26 mouse cellular contexts compared by ENCODE assay signal in genomic region chr16:98022081-98022480, GRCm38 (mm10). TPM values are rescaled to one million over a fixed set of nuclear protein-coding genes. Genes with fewer than 3 reads are reported as not detected.
DNase-seq lines count a peak whose midpoint lies in the region; ATAC-seq and TF ChIP-seq lines count a peak whose summit lies in the region.
"Had no signal": no experiment of that assay in that cellular context is flagged by ENCODE, and none has a peak within 500 bp of the region (broad histone marks: within the 10 kb centered on the region; RNA-seq: fewer than 3 reads in every experiment).

No protein-coding gene starts in this region.

- WGBS in forebrain, embryonic 11.5 days, result 95% methylated on average over 3 of the region's 3 CpGs

- 0 out of 2 replicates have a peak, but pooled peaks have one; percentile 27 for ATAC-seq in granulocyte monocyte progenitor cell, adult 5-6 weeks (replicated peaks; ENCODE audit: poor library complexity, severe bottlenecking)
- no peak for ATAC-seq in megakaryocyte progenitor cell, adult 5-6 weeks (replicated peaks; ENCODE audit: poor library complexity)
- no peak for ATAC-seq in forebrain, embryonic 11.5 days (replicated peaks; ENCODE audit: low FRiP score)
- ATAC-seq: forebrain, embryonic 14.5 days; forebrain, postnatal 0 days; hindbrain, postnatal 0 days; intestine, postnatal 0 days; Patski had no signal

- no peaks in the 10 kb centered on the region for H3K79me2 ChIP-seq in CH12.LX (replicated peaks; ENCODE audit: control insufficient read depth, extremely low read depth, insufficient read depth, poor library complexity, severe bottlenecking)

- H3K27me3 ChIP-seq in CH12.LX (replicated peaks), result no peaks in the 10 kb centered on the region
- H3K27me3 ChIP-seq in forebrain, embryonic 11.5 days (ENCODE audit: control insufficient read depth, insufficient read depth, low read length), result no peaks in the 10 kb centered on the region
- H3K27me3 ChIP-seq: heart, embryonic 13.5 days; Patski had no signal

- dilution Hi-C loops in CH12.LX (cut with MboI; ENCODE audit: extremely low pct_ligation_motif_present, extremely low pct_unique_long_range_greater_than_20kb, low sequenced_read_pairs), result no loop called here

- no peak for TF ChIP-seq EP300 in CH12.LX (IDR thresholded peaks at IDR 0.05; ENCODE audit: low read length)

- H3K4me2 ChIP-seq in CH12.LX (ENCODE audit: insufficient read depth, low read depth, poor library complexity, severe bottlenecking), result no peak overlapping the region
- H3K4me2 ChIP-seq in forebrain, embryonic 11.5 days (ENCODE audit: low read depth, low read length, severe bottlenecking), result no peak overlapping the region
- H3K4me2 ChIP-seq: heart, embryonic 13.5 days; hindbrain, embryonic 14.5 days had no signal

- H3K36me3 ChIP-seq in CH12.LX (replicated peaks in 1 of 2; ENCODE audit: control insufficient read depth in 1 of 2, insufficient read depth in 1 of 2, low read length in 1 of 2), result peaks cover 6 to 47% of the 10 kb centered on the region in 2 experiments
- H3K36me3 ChIP-seq in forebrain, embryonic 11.5 days (ENCODE audit: control insufficient read depth, insufficient read depth, low read length), result no peaks in the 10 kb centered on the region

- in situ Hi-C loops in CH12.LX (cut with MboI; ENCODE audit: low pct_ligation_motif_present, low pct_unique_long_range_greater_than_20kb, low sequenced_read_pairs), result no loop called here

- peaks cover 16% of the 10 kb centered on the region for H3K9me3 ChIP-seq in CH12.LX (replicated peaks; ENCODE audit: low read length)
- peaks cover 4% of the 10 kb centered on the region; the same call in 1 of the 2 replicates for H3K9me3 ChIP-seq in forebrain, embryonic 11.5 days (ENCODE audit: control insufficient read depth, low read length)

- DNase-seq in 416B (ENCODE audit: low read depth) (peak; percentile 31), CH12.LX (ENCODE audit: extremely low read depth) (peak; percentile 17), MEL-GATA-1-ER (ENCODE audit: extremely low read depth, low read depth) (peak; percentile 69)
- DNase-seq in thymus, postnatal 0 days (ENCODE audit: low spot score), result no peak
- no peak for DNase-seq in retina, embryonic 14.5 days (ENCODE audit: low spot score)
- no peak for DNase-seq in forebrain, embryonic 11.5 days (ENCODE audit: low spot score)
- DNase-seq: adrenal gland, adult 8-10 months; adrenal gland, postnatal 25 days; cerebellum, adult 11-12 months; cerebellum, adult 9-10 months; cerebellum, postnatal 14 days; forebrain, postnatal 0 days; gastrocnemius, adult 2 months; gastrocnemius, postnatal 14 days; heart, adult 18-20 months; heart, postnatal 14 days; heart, postnatal 4 days had no signal

- no peak for TF ChIP-seq RAD21 in CH12.LX (IDR thresholded peaks at IDR 0.05; ENCODE audit: low read depth, low read length)

- no peak for TF ChIP-seq POLR2A in CH12.LX (IDR thresholded peaks at IDR 0.05; ENCODE audit: low read depth, low read length)

- no peak for TF ChIP-seq CTCF in CH12.LX (conservative IDR thresholded peaks at IDR 0.05 in 1 of 2, IDR thresholded peaks at IDR 0.05 in 1 of 2; ENCODE audit: low read depth in 2 of 2, low read length in 2 of 2)

- H3K4me1 ChIP-seq in CH12.LX (ENCODE audit: control insufficient read depth in 1 of 2, insufficient read depth in 2 of 2), result no peaks in the 10 kb centered on the region
- H3K4me1 ChIP-seq in forebrain, embryonic 11.5 days (replicated peaks; ENCODE audit: control insufficient read depth, insufficient read depth, low read length), result no peaks in the 10 kb centered on the region
- H3K4me1 ChIP-seq: forebrain, embryonic 10.5 days; heart, embryonic 13.5 days had no signal

- H3K27ac ChIP-seq in CH12.LX (ENCODE audit: insufficient read depth, low read depth), result no peak overlapping the region
- H3K27ac ChIP-seq in forebrain, embryonic 11.5 days (ENCODE audit: low read depth, low read length), result no peak overlapping the region
- H3K27ac ChIP-seq: forebrain, embryonic 10.5 days; gastrocnemius, adult 2 months; heart, embryonic 13.5 days; hindbrain, embryonic 14.5 days; hindbrain, postnatal 0 days had no signal

- H3K4me3 ChIP-seq in CH12.LX (replicated peaks in 1 of 3; ENCODE audit: low read depth in 2 of 3, low read length in 2 of 3, poor library complexity in 1 of 3), result no peak overlapping the region
- no peak overlapping the region for H3K4me3 ChIP-seq in forebrain, embryonic 11.5 days (ENCODE audit: low read depth, low read length)
- H3K4me3 ChIP-seq: forebrain, embryonic 10.5 days; gastrocnemius, adult 2 months; heart, embryonic 13.5 days had no signal

- no peak overlapping the region for H3K9ac ChIP-seq in CH12.LX (ENCODE audit: insufficient read depth, low read depth)
- no peak overlapping the region for H3K9ac ChIP-seq in forebrain, embryonic 11.5 days (ENCODE audit: low read length)
- H3K9ac ChIP-seq: forebrain, postnatal 0 days; heart, embryonic 13.5 days; hindbrain, embryonic 14.5 days had no signal

TF ChIP-seq in CH12.LX, 34 proteins besides CTCF, POLR2A, EP300 and RAD21:
- TF ChIP-seq ELF1 (IDR thresholded peaks at IDR 0.05; ENCODE audit: low read depth, low read length) (no peak), MAZ (IDR thresholded peaks at IDR 0.05; ENCODE audit: low read depth, low read length) (no peak), ZKSCAN1 (IDR thresholded peaks at IDR 0.05; ENCODE audit: borderline replicate concordance, low read depth, low read length) (no peak), KAT2A (IDR thresholded peaks at IDR 0.05; ENCODE audit: insufficient replicate concordance, low read length) (no peak), CHD1 (IDR thresholded peaks at IDR 0.05; ENCODE audit: low read depth, low read length) (no peak), PAX5 (IDR thresholded peaks at IDR 0.05; ENCODE audit: low read length) (no peak), TCF12 (IDR thresholded peaks at IDR 0.05; ENCODE audit: low read depth, low read length) (no peak), MXI1 (IDR thresholded peaks at IDR 0.05; ENCODE audit: low read depth, low read length) (no peak), IRF4 (IDR thresholded peaks at IDR 0.05; ENCODE audit: low read depth, low read length) (no peak), SIN3A (IDR thresholded peaks at IDR 0.05; ENCODE audit: low read length) (no peak), ETS1 (conservative IDR thresholded peaks at IDR 0.05; ENCODE audit: low read depth, low read length) (no peak), MAFK (IDR thresholded peaks at IDR 0.05; ENCODE audit: insufficient replicate concordance, low read length) (no peak), E2F4 (IDR thresholded peaks at IDR 0.05; ENCODE audit: insufficient replicate concordance, low read depth, low read length) (no peak)

RNA-seq across cellular contexts. Expression of gene B230307C23Rik, which starts 25.0 kb away (rescaled TPM):
- total RNA-seq in CH12.LX (2012; rRNA removed) (50.8 and 60.9 TPM in 2 replicates), CH12.LX (2014; rRNA removed) (53.3 and 58.9 TPM in 2 replicates)
- 48.7 and 50.7 TPM in 2 replicates for polyA plus RNA-seq in CH12.LX (2012; ENCODE audit: insufficient read length, low read depth)
- total RNA-seq in granulocyte monocyte progenitor cell, adult 5-6 weeks (2014; fragmentation: Nextera tagmentation), result 39.0 and 72.4 TPM in 2 replicates
- total RNA-seq in granulocyte monocyte progenitor cell, adult 5-6 weeks (2017), result 28.9 and 68.4 TPM in 2 replicates
- 46.0 and 49.7 TPM in 2 replicates for polyA plus RNA-seq in thymus, postnatal 0 days (2015; fragmentation: Nextera tagmentation; extraction: Ambion mirVana)
- total RNA-seq in megakaryocyte progenitor cell, adult 5-6 weeks (2015), result 26.8 and 45.0 TPM in 2 replicates
- 66.4 and 152 TPM in 2 replicates for total RNA-seq in megakaryocyte progenitor cell, adult 5-6 weeks (2017)
- 20.0 and 22.7 TPM in 2 replicates for polyA plus RNA-seq in forebrain, embryonic 11.5 days (2014; fragmentation: Nextera tagmentation; extraction: Ambion mirVana)

RNA-seq across cellular contexts. Expression of gene Zbtb21, which starts 59.7 kb away (rescaled TPM):
- total RNA-seq in CH12.LX (2012; rRNA removed) (18.3 and 24.8 TPM in 2 replicates), CH12.LX (2014; rRNA removed) (8.9 and 9.9 TPM in 2 replicates)
- 13.2 and 15.3 TPM in 2 replicates for polyA plus RNA-seq in CH12.LX (2012; ENCODE audit: insufficient read length, low read depth)
- total RNA-seq in granulocyte monocyte progenitor cell, adult 5-6 weeks (2014; fragmentation: Nextera tagmentation), result 9.5 and 11.3 TPM in 2 replicates
- total RNA-seq in granulocyte monocyte progenitor cell, adult 5-6 weeks (2017), result 9.4 and 11.4 TPM in 2 replicates
- 7.6 and 7.7 TPM in 2 replicates for polyA plus RNA-seq in thymus, postnatal 0 days (2015; fragmentation: Nextera tagmentation; extraction: Ambion mirVana)
- 9.9 and 18.3 TPM in 2 replicates for total RNA-seq in megakaryocyte progenitor cell, adult 5-6 weeks (2015)
- total RNA-seq in megakaryocyte progenitor cell, adult 5-6 weeks (2017), result 12.0 and 16.8 TPM in 2 replicates
- 14.4 and 15.2 TPM in 2 replicates for polyA plus RNA-seq in forebrain, embryonic 11.5 days (2014; fragmentation: Nextera tagmentation; extraction: Ambion mirVana)

RNA-seq across cellular contexts. Expression of gene C2cd2, which starts 59.7 kb away (rescaled TPM):
- 7.7 and 8.5 TPM in 2 replicates for total RNA-seq in CH12.LX (2012; rRNA removed)
- 11.2 and 11.3 TPM in 2 replicates for total RNA-seq in CH12.LX (2014; rRNA removed)
- polyA plus RNA-seq in CH12.LX (2012; ENCODE audit: insufficient read length, low read depth), result 14.5 and 19.7 TPM in 2 replicates
- 10.5 and 13.9 TPM in 2 replicates for total RNA-seq in granulocyte monocyte progenitor cell, adult 5-6 weeks (2014; fragmentation: Nextera tagmentation)
- 14.7 and 20.5 TPM in 2 replicates for total RNA-seq in granulocyte monocyte progenitor cell, adult 5-6 weeks (2017)
- polyA plus RNA-seq in thymus, postnatal 0 days (2015; fragmentation: Nextera tagmentation; extraction: Ambion mirVana), result 6.6 and 8.0 TPM in 2 replicates
- 9.8 and 14.1 TPM in 2 replicates for total RNA-seq in megakaryocyte progenitor cell, adult 5-6 weeks (2015)
- total RNA-seq in megakaryocyte progenitor cell, adult 5-6 weeks (2017), result 17.7 and 21.5 TPM in 2 replicates
- 14.7 and 19.6 TPM in 2 replicates for polyA plus RNA-seq in forebrain, embryonic 11.5 days (2014; fragmentation: Nextera tagmentation; extraction: Ambion mirVana)

Comparison
In these comparisons a context has a peak if more than half of its experiments do, and no peak if none do; other contexts are left out.
1. DNase-seq: peak in 416B (single experiment), CH12.LX (single experiment) and MEL-GATA-1-ER (single experiment); none in thymus, postnatal 0 days (single experiment), retina, embryonic 14.5 days (single experiment) and forebrain, embryonic 11.5 days (single experiment).